Mouse (Mus musculus) kidney, postnatal 0 days (tissue): ENCODE results near the gene Lin54. TPM values are rescaled to one million over a fixed set of nuclear protein-coding genes. Genes with fewer than 3 reads are reported as not detected.

Source experiments
- ATAC-seq: fragments of 200-750 bp; cut with Nextera tagmentation; replicated peaks from 2 replicates; pipeline ENCODE4 v1.8.0; 2017; ENCODE audit warnings: low read depth, moderate number of reproducible peaks, moderate TSS enrichment, moderate library complexity; ENCODE audit not compliant: low FRiP score
- DNase-seq: peaks from one replicate; pipeline ENCODE4 v3.0.0-alpha.2; 2016; ENCODE audit warnings: low spot score
- H3K27ac ChIP-seq: fragments of 300-500 bp; sonication (generic); 2 replicates; pipeline ENCODE4 v1.5.1; 2014; ENCODE audit warnings: mild to moderate bottlenecking
- H3K27me3 ChIP-seq: fragments of 300-500 bp; sonication (generic); 2 replicates; pipeline ENCODE4 v1.6.1; 2014; ENCODE audit warnings: low read length, mixed read lengths; ENCODE audit not compliant: insufficient read depth
- H3K36me3 ChIP-seq: fragments of 300-500 bp; sonication (generic); 2 replicates; pipeline ENCODE4 v1.6.1; 2014; ENCODE audit warnings: low read length, mixed read lengths; ENCODE audit not compliant: insufficient read depth
- H3K4me1 ChIP-seq: fragments of 300-500 bp; sonication (generic); replicated peaks from 2 replicates; pipeline ENCODE4 v1.6.1; 2014; ENCODE audit warnings: antibody characterized with exemption, low read length, mixed read lengths; ENCODE audit not compliant: insufficient read depth
- H3K4me2 ChIP-seq: fragments of 300-500 bp; sonication (generic); 2 replicates; pipeline ENCODE4 v1.6.1; 2014; ENCODE audit warnings: mild to moderate bottlenecking, low read length, moderate library complexity, mixed read lengths
- H3K4me3 ChIP-seq: fragments of 300-500 bp; sonication (generic); replicated peaks from 2 replicates; pipeline ENCODE4 v1.5.1; 2014; ENCODE audit warnings: low read depth, low read length
- H3K9ac ChIP-seq: fragments of 300-500 bp; sonication (generic); 2 replicates; pipeline ENCODE4 v1.6.1; 2014; ENCODE audit warnings: low read depth, low read length
- H3K9me3 ChIP-seq: fragments of 300-500 bp; sonication (generic); replicated peaks from 2 replicates; pipeline ENCODE4 v1.6.1; 2016; ENCODE audit warnings: low read length, inconsistent platforms, mixed read lengths
- CTCF ChIP-seq: IDR thresholded peaks from 2 replicates; pipeline ENCODE4 v1.5.1; 2016; ENCODE audit warnings: antibody characterized with exemption, low read depth, mild to moderate bottlenecking, moderate library complexity
- WGBS: fragments of 180-500 bp; shearing (Covaris S2); extraction: QIAGEN DNeasy Blood & Tissue Kit; methylation state at CpG from one replicate; pipeline ENCODE4 v1.1.7; 2014; 5-methylcytosine and 5-hydroxymethylcytosine counted together
- polyA plus RNA-seq: library from polyadenylated mRNA; unstranded; fragments of >200 nt; fragmentation: Nextera tagmentation; extraction: Ambion mirVana; gene quantifications from 2 replicates; pipeline ENCODE4 v1.2.1, GENCODE M21; 2015

The Lin54 gene
- 8.6 and 9.2 TPM in 2 replicates for polyA plus RNA-seq

DNA sequence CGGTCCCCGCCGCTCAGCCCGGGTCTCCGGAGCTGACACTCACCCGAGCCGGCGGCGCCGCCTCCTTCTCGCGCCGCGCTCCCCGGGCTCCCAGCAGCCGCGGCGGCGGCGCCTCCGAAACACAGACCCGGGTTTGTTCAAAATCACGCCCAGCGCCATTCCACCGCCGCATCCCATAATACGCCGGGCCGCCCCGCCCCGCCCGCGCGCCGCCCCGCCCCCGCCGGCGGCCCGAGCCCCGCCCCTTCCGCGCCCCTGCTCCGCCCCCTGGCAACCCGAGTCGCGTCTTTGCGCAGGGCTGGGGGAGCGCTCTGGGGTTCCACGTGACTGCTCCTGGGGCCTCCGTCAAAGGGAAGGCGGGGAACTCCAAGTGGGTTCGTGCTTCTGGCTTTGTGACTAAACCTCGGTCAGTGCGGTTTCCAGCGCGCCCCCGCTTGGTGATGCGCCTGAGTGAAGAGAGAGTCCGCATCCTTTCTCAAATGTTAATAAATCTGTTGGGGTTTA is at the start of gene Lin54:
Lin54 (minus strand) TSS at position 182 of the 504 bp plus-strand sequence.
- WGBS = under 1% methylated on average over 53 of the region's 60 CpGs
- peak; percentile 92 for ATAC-seq
- no peaks in the 10 kb centered on the region for H3K36me3 ChIP-seq
- DNase-seq = peak; percentile 96
- H3K27me3 ChIP-seq = no peaks in the 10 kb centered on the region
- H3K4me2 ChIP-seq = peak within 1 kb of the TSS; percentile 81
- TF ChIP-seq CTCF = peak; percentile 50; the same call in 1 of the 2 replicates
- peaks cover 10% of the 10 kb centered on the region; the same call in 1 of the 2 replicates for H3K4me1 ChIP-seq
- H3K27ac ChIP-seq = peak within 1 kb of the TSS; percentile 73
- peak within 1 kb of the TSS; percentile 73 for H3K4me3 ChIP-seq
- peak within 1 kb of the TSS; percentile 63 for H3K9ac ChIP-seq
- H3K9me3 ChIP-seq = no peaks in the 10 kb centered on the region

DNA sequence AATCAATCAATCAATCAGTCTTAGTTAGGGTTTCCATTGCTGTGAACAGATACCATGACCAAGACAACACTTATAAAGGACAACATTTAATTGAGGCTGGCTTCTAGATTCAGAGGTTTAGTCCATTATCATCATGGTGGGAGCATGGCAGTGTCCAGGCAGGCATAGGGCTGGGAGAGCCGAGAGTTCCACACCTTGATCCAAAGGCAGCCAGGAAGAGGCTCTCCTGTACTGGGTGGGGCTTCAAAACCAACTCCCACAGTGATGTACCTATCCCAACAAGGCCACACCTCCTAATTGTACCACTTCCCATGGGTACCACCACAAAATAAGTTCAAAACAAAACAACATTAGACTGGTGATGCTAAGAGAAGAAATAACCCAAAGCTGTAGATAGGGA is 49.7 kb upstream of the Lin54 start:
- H3K27me3 ChIP-seq = no peaks in the 10 kb centered on the region
- H3K9me3 ChIP-seq = no peaks in the 10 kb centered on the region
- no peak overlapping the region for H3K4me3 ChIP-seq
- WGBS = 93% methylated on average over 1 of the region's 1 CpGs
- peaks cover 24% of the 10 kb centered on the region for H3K36me3 ChIP-seq
- ATAC-seq (no peak), DNase-seq (no peak)
- H3K4me1 ChIP-seq = no peaks in the 10 kb centered on the region
- H3K9ac ChIP-seq = no peak overlapping the region
- no peak overlapping the region for H3K4me2 ChIP-seq
- no peak for TF ChIP-seq CTCF
- H3K27ac ChIP-seq = no peak overlapping the region

DNA sequence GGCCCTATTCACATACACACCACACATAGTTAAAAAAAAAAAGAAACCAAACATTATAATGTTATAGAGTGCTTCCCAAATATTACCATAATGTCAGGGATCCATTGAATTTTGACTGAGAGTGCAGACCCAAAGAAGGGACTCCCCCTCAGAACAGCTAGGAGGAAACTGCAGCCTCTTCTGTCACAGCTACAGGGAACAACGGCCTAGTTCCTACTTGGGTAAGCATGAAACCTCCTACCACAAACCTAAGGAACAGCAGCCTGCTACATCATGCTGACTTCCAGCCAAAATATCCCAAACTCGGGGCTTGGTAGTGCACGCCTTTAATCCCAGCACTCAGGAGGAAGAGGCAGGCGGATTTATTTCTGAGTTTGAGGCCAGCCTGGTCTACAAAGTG is 48.9 kb upstream of the Lin54 start:
- H3K9me3 ChIP-seq = no peaks in the 10 kb centered on the region
- H3K9ac ChIP-seq = no peak overlapping the region
- no peak for TF ChIP-seq CTCF
- no peaks in the 10 kb centered on the region for H3K27me3 ChIP-seq
- peaks cover 24% of the 10 kb centered on the region for H3K36me3 ChIP-seq
- no peak overlapping the region for H3K27ac ChIP-seq
- H3K4me3 ChIP-seq = no peak overlapping the region
- no peaks in the 10 kb centered on the region for H3K4me1 ChIP-seq
- ATAC-seq (no peak), DNase-seq (no peak)
- H3K4me2 ChIP-seq = no peak overlapping the region
- WGBS = 94% methylated on average over 4 of the region's 4 CpGs

DNA sequence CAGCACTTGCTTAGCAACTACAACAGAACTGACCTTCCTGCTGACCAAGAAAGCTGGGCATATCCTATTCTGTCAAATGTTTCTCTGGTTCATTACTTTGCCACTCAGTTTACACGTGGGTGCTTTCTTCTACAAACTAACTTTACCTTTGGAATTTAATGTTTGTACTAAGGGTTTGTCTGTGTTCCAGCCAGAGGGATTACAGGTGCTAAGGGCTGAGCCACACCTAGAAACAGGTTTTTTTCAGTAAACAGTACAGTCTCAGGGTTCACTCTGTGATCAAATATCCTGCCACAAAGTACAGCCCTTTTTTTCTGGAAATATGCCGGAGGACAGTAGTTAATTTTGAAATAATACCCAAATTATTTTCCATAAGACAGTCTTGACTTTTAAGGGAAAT is 47.8 kb upstream of the Lin54 start:
- Histone ChIP-seq H3K9me3 (no peaks in the 10 kb centered on the region), H3K9ac (no peak overlapping the region), H3K36me3 (peaks cover 24% of the 10 kb centered on the region), H3K27ac (no peak overlapping the region), H3K4me3 (no peak overlapping the region), H3K4me1 (no peaks in the 10 kb centered on the region), H3K4me2 (no peak overlapping the region), H3K27me3 (no peaks in the 10 kb centered on the region)
- no peak for TF ChIP-seq CTCF
- 71% methylated on average over 2 of the region's 2 CpGs for WGBS
- ATAC-seq = no peak
- no peak for DNase-seq

DNA sequence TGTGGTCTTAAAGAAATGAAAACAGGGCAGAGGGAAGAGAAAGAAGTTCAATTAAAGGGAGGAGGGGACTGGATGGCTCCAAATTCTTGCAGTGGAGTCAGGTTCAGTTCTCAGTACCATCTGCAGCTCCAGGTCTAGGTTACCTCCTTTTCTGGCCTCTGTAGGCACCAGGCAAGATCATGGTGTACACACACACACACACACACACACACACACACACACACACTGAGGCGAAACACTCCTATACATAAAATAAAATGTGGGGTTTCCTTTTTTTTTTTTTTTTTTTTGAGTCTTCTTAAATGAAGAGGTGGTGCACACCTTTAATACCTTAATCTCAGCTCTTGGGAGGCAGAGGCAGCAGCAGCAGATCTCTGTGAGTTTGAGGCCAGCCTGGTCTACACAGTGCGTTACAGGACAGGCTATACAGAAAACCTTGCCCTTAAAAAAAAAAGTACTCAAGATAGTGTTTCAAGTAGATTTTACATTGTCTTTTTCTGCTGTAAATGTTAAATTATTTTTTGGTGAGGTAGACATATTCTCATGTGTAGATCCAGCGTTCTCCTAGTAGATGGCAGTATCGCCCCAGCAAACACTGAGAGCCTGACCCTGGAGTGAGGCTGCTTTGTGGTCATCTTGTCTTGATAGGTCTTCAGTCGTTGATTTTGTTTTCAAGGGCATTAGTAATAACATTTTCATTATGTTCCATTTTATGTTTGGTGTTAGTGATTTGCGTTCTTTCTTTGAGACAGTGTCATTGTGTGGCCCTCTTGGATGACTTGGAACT is 46.0 kb upstream of the Lin54 start:
- DNase-seq (peak; percentile 48), ATAC-seq (no peak)
- 83% methylated on average over 6 of the region's 6 CpGs for WGBS
- no peak overlapping the region for H3K27ac ChIP-seq
- no peak overlapping the region for H3K9ac ChIP-seq
- no peaks in the 10 kb centered on the region for H3K9me3 ChIP-seq
- H3K36me3 ChIP-seq = peaks cover 29% of the 10 kb centered on the region
- H3K4me3 ChIP-seq = no peak overlapping the region
- peak; percentile 70 for TF ChIP-seq CTCF
- H3K27me3 ChIP-seq = no peaks in the 10 kb centered on the region
- H3K4me1 ChIP-seq = no peaks in the 10 kb centered on the region
- no peak overlapping the region for H3K4me2 ChIP-seq

DNA sequence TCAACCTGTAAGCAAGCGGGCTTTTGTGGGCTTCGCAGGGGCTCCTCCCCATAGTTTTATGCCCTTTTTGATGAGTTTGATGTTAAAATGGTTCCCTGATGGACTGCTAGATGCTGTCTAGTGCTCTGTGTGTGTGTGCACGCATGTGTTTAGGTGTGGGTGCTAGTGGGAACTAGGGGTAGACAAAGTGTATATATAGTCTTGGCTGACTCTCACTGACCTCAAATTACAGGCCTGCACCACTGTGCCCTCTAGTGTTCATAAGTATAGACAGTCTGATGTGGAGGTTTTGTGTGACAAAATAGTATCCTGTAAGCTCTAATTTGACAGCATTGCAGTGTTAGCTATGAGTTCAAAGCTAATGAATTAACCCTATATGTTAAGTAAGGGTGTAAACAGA is 36.2 kb upstream of the Lin54 start:
- no peak overlapping the region for H3K27ac ChIP-seq
- 81% methylated on average over 3 of the region's 3 CpGs for WGBS
- H3K9me3 ChIP-seq = no peaks in the 10 kb centered on the region
- no peak for ATAC-seq
- no peak overlapping the region for H3K9ac ChIP-seq
- TF ChIP-seq CTCF = peak; percentile 82
- peak; percentile 80 for DNase-seq
- H3K36me3 ChIP-seq = peaks cover 39% of the 10 kb centered on the region
- H3K4me1 ChIP-seq = no peaks in the 10 kb centered on the region
- H3K4me2 ChIP-seq = no peak overlapping the region
- no peaks in the 10 kb centered on the region for H3K27me3 ChIP-seq
- no peak overlapping the region for H3K4me3 ChIP-seq
